Mouse (Mus musculus): ENCODE results near the gene Reep1. TPM values are rescaled to one million over a fixed set of nuclear protein-coding genes. Genes with fewer than 3 reads are reported as not detected.

Gene Reep1
- polyA plus RNA-seq, 2 experiments: 1.9 to 3.0 TPM

DNA sequence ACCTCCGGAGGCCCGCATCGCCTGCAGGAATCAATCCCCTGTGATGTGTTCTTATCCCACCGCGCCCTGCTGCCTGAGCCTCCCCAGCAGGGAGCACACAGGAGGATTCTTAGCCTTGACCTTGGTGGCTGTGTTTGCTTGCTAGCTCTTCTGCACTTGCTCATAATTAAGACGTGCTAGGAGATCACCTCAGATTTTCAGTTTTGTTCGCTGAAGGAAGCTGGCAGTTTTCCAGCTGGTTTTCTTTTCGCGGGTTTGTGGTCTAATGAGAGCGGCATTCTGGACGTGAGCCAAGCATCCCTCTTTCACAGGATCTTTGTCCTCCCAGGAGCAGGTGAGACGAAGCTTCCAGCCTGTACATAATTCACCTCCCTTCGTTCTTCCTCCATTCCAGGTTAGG, 33.6 kb downstream of the Reep1 start:
- no peak for ATAC-seq (ENCODE audit: insufficient read depth)
- no peak overlapping the region for H3K9ac ChIP-seq (replicated peaks)
- no peaks in the 10 kb centered on the region for H3K27me3 ChIP-seq (ENCODE audit: control insufficient read depth, insufficient read depth, low read length)
- no peak for DNase-seq (ENCODE audit: low read depth in 3 of 3, low spot score in 3 of 3)
- H3K4me3 ChIP-seq (ENCODE audit: insufficient read depth in 1 of 2, low read depth in 2 of 2, low read length in 2 of 2): no peak overlapping the region
- no peak overlapping the region for H3K4me2 ChIP-seq (ENCODE audit: low read depth)
- no peaks in the 10 kb centered on the region for H3K9me3 ChIP-seq (ENCODE audit: control insufficient read depth, low read length)
- H3K27ac ChIP-seq: no peak overlapping the region
- TF ChIP-seq EP300 (IDR thresholded peaks at IDR 0.05; ENCODE audit: low read depth): no peak
- TF ChIP-seq CTCF (IDR thresholded peaks at IDR 0.05; ENCODE audit: low read depth): no peak
- 58% methylated on average over 13 of the region's 13 CpGs for whole genome bisulfite sequencing (ENCODE audit: insufficient replicate concordance)
- H3K4me1 ChIP-seq (replicated peaks; ENCODE audit: control insufficient read depth in 2 of 2, insufficient read depth in 2 of 2, low read length in 1 of 2): peaks cover 0 to 7% of the 10 kb centered on the region in 2 experiments; a peak in 2 of 4 replicates
- no peaks in the 10 kb centered on the region for H3K36me3 ChIP-seq (replicated peaks; ENCODE audit: control insufficient read depth, insufficient read depth, low read depth)

- Histone ChIP-seq H3K9ac (replicated peaks) (no peak overlapping the region), H3K36me3 (replicated peaks; ENCODE audit: control insufficient read depth, insufficient read depth, low read depth) (no peaks in the 10 kb centered on the region), H3K27ac (no peak overlapping the region), H3K4me1 (replicated peaks; ENCODE audit: control insufficient read depth in 2 of 2, insufficient read depth in 2 of 2, low read length in 1 of 2) (peaks cover 0 to 2% of the 10 kb centered on the region in 2 experiments; a peak in 1 of 4 replicates), H3K4me3 (ENCODE audit: insufficient read depth in 1 of 2, low read depth in 2 of 2, low read length in 2 of 2) (no peak overlapping the region), H3K9me3 (ENCODE audit: control insufficient read depth, low read length) (no peaks in the 10 kb centered on the region), H3K4me2 (ENCODE audit: low read depth) (no peak overlapping the region), H3K27me3 (ENCODE audit: control insufficient read depth, insufficient read depth, low read length) (no peaks in the 10 kb centered on the region)
- no peak for TF ChIP-seq EP300 (IDR thresholded peaks at IDR 0.05; ENCODE audit: low read depth)
- TF ChIP-seq CTCF (IDR thresholded peaks at IDR 0.05; ENCODE audit: low read depth): no peak
- DNase-seq (ENCODE audit: low read depth in 3 of 3, low spot score in 3 of 3): no peak
- no peak for ATAC-seq (ENCODE audit: insufficient read depth)
- WGBS (ENCODE audit: insufficient replicate concordance): 50% methylated on average over 6 of the region's 6 CpGs
These were observed 34.8 kb downstream of the Reep1 start for GRCm38 (mm10) chr6:71741998-71742636.

DNA sequence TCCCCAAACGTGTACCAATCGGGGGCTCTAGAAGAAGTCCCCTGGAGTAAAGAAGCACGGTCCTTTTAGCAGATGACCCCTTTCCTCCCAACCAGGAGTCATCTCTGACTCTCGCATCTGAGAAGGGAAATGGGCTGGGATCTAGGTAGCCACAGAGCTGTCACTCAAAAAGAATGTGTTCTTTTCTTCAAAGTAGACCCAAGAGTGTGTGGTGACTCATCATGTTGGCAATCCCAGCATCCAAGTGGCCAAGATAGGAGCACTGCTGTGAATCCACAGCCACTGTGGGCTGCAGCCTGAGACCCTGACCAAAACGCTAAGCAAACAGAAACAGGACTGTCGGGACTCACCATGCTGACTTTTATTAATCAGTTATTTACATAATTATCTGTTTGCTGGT, 37.6 kb downstream of the Reep1 start:
- Histone ChIP-seq H3K4me1 (replicated peaks; ENCODE audit: control insufficient read depth in 2 of 2, insufficient read depth in 2 of 2, low read length in 1 of 2) (peaks cover 0 to 2% of the 10 kb centered on the region in 2 experiments; a peak in 1 of 4 replicates), H3K9me3 (ENCODE audit: control insufficient read depth, low read length) (no peaks in the 10 kb centered on the region), H3K27ac (no peak overlapping the region), H3K27me3 (ENCODE audit: control insufficient read depth, insufficient read depth, low read length) (no peaks in the 10 kb centered on the region), H3K4me3 (ENCODE audit: insufficient read depth in 1 of 2, low read depth in 2 of 2, low read length in 2 of 2) (no peak overlapping the region), H3K9ac (replicated peaks) (no peak overlapping the region), H3K4me2 (ENCODE audit: low read depth) (no peak overlapping the region), H3K36me3 (replicated peaks; ENCODE audit: control insufficient read depth, insufficient read depth, low read depth) (no peaks in the 10 kb centered on the region)
- no peak for TF ChIP-seq EP300 (IDR thresholded peaks at IDR 0.05; ENCODE audit: low read depth)
- TF ChIP-seq CTCF (IDR thresholded peaks at IDR 0.05; ENCODE audit: low read depth): no peak
- 42% methylated on average over 6 of the region's 6 CpGs for WGBS (ENCODE audit: insufficient replicate concordance)
- no peak for DNase-seq (ENCODE audit: low read depth in 3 of 3, low spot score in 3 of 3)
- ATAC-seq (ENCODE audit: insufficient read depth): no peak

- no peak overlapping the region for H3K27ac ChIP-seq
- H3K36me3 ChIP-seq (replicated peaks; ENCODE audit: control insufficient read depth, insufficient read depth, low read depth): no peaks in the 10 kb centered on the region
- no peak overlapping the region for H3K4me2 ChIP-seq (ENCODE audit: low read depth)
- DNase-seq (ENCODE audit: low read depth in 3 of 3, low spot score in 3 of 3) (no peak), ATAC-seq (ENCODE audit: insufficient read depth) (no peak)
- 73% methylated on average over 9 of the region's 9 CpGs for WGBS (ENCODE audit: insufficient replicate concordance)
- TF ChIP-seq CTCF (IDR thresholded peaks at IDR 0.05; ENCODE audit: low read depth): no peak
- no peak for TF ChIP-seq EP300 (IDR thresholded peaks at IDR 0.05; ENCODE audit: low read depth)
- H3K9ac ChIP-seq (replicated peaks): no peak overlapping the region
- peaks cover 0 to 2% of the 10 kb centered on the region in 2 experiments; a peak in 1 of 4 replicates for H3K4me1 ChIP-seq (replicated peaks; ENCODE audit: control insufficient read depth in 2 of 2, insufficient read depth in 2 of 2, low read length in 1 of 2)
- H3K9me3 ChIP-seq (ENCODE audit: control insufficient read depth, low read length): no peaks in the 10 kb centered on the region
- no peaks in the 10 kb centered on the region for H3K27me3 ChIP-seq (ENCODE audit: control insufficient read depth, insufficient read depth, low read length)
- H3K4me3 ChIP-seq (ENCODE audit: insufficient read depth in 1 of 2, low read depth in 2 of 2, low read length in 2 of 2): no peak overlapping the region
These were observed 38.3 kb downstream of the Reep1 start for GRCm38 (mm10) chr6:71745482-71746234.

GRCm38 (mm10) chr6:71746246-71746645, 38.9 kb downstream of the Reep1 start:
- 55% methylated on average over 1 of the region's 1 CpGs for WGBS (ENCODE audit: insufficient replicate concordance)
- DNase-seq (ENCODE audit: low read depth in 3 of 3, low spot score in 3 of 3) (no peak), ATAC-seq (ENCODE audit: insufficient read depth) (no peak)
- no peak overlapping the region for H3K27ac ChIP-seq
- no peaks in the 10 kb centered on the region for H3K27me3 ChIP-seq (ENCODE audit: control insufficient read depth, insufficient read depth, low read length)
- H3K4me3 ChIP-seq (ENCODE audit: insufficient read depth in 1 of 2, low read depth in 2 of 2, low read length in 2 of 2): no peak overlapping the region
- no peak overlapping the region for H3K9ac ChIP-seq (replicated peaks)
- no peak overlapping the region for H3K4me2 ChIP-seq (ENCODE audit: low read depth)
- peaks cover 0 to 2% of the 10 kb centered on the region in 2 experiments; a peak in 1 of 4 replicates for H3K4me1 ChIP-seq (replicated peaks; ENCODE audit: control insufficient read depth in 2 of 2, insufficient read depth in 2 of 2, low read length in 1 of 2)
- H3K36me3 ChIP-seq (replicated peaks; ENCODE audit: control insufficient read depth, insufficient read depth, low read depth): no peaks in the 10 kb centered on the region
- no peak for TF ChIP-seq EP300 (IDR thresholded peaks at IDR 0.05; ENCODE audit: low read depth)
- TF ChIP-seq CTCF (IDR thresholded peaks at IDR 0.05; ENCODE audit: low read depth): no peak
- H3K9me3 ChIP-seq (ENCODE audit: control insufficient read depth, low read length): no peaks in the 10 kb centered on the region
